Mouse (Mus musculus) activated CD4-positive, CD25-positive, alpha-beta regulatory T cell, adult 4 months (primary cell): ENCODE measurements around the gene Crygn. TPM values are rescaled to one million over a fixed set of nuclear protein-coding genes. Genes with fewer than 3 reads are reported as not detected.

Experiments used
- ATAC-seq: one replicate; pipeline ENCODE4 v1.8.0; 2017
- polyA plus RNA-seq, 2 experiments: library from polyadenylated mRNA; unstranded; fragments of 100-300 nt; shearing (Covaris generic); gene quantifications; one replicate each; pipeline ENCODE4 v1.2.1; 2017

Gene Crygn
- polyA plus RNA-seq, 2 experiments from 2014 or later, result 6.8 TPM; not detected in 1

DNA sequence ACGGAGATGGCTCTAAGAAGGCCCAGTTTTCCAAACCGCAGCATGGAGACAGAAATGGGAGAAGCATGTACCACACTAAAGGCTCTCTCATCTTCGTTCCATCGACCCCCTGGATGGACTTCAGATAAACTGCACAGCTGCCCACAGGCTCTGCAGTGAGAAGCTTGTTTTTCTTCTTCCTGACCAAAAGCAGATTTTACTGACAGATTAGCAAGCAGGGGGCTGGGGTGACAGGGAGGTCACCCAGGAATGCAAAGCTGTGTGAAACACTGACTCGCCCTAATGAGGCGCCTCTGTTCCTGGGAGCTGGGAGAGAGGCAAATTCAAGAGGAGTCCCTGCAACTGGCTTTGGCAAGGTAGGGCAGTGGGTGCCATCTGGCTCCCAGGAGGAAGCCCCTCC, 10.3 kb downstream of the Crygn start:
- ATAC-seq, result no peak

DNA sequence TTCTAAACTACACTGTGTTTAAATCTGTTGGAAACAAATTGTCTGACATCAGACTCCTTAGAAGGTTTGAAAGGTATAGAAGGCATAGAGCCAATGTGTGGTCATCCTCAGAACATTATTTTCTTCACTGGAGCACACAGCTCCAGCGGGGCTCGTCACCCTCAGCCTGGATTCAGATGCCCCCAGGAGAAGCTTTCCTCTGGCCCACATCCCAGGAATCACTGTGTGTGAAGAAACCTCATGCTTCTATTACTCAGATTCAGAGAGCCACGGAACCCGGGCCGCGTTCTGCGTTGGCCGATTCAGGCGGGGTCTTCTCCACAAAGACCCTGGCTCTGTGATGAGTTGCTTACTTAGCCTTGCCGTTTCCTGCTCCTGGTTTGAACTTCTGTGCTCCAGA, 13.9 kb downstream of the Crygn start:
- ATAC-seq, result no peak

DNA sequence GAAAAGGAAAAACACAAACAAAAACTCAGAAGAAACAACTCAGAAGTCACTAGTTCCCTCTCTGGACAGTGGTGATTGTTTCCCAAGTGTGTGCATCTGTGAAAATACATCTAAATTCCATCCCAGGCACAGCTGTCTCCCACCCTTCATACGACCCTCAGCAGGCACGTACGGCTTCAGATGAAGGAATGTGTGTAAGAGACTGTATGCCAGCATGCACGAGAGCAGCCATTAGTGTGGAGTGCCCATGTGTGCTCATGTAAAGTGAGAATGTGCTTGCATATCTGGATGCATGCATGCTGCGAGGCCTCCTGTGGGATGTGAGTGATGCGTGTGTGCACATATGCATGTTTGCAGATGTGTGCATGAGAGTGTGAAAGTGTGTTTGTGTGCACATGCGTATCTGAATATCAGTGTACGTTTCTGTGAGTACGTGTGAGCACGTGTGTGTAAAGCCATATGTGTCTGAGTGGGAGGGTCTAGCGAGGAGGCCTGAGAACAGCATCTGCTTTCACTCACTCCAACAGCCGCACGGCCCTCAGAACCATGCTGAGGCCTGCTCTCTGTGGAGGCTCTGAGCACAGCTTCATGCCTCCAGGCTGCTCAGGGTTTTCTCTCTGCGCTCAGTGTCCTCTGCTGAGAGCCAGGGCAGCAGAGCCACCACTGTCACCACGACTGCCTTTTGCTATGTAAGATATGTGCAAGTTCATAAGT, 16.5 kb downstream of the Crygn start:
- ATAC-seq, result no peak

DNA sequence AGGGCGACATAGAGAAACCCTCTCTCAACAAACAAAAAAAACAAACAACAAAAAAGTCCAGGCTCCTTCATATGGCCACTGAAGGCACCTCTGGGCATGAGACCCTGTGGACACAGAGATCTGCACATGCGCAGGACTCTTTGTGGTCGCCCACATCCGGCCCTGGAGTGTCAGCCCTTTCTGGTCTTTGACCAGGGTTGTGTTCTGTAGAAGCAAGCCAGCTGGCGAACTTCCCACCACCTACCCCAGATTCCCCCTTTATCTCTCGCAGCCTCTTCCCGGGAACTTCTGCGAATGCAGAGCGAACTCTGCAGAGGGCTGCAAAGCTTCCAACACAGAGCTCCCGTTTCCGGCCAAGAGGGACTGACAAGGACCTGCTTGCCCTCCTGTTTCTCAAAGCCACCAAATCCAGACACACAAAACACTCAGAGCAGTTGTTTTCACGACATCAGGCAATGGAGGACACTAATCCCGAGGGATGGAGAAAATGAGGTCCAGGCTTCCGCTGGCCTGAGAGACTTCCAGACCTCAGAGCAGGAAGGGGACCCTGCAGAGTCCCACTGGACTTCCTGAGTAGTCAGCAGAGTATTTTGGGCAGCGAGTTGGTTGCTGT, 18.6 kb downstream of the Crygn start:
- peak; percentile 46 for ATAC-seq

DNA sequence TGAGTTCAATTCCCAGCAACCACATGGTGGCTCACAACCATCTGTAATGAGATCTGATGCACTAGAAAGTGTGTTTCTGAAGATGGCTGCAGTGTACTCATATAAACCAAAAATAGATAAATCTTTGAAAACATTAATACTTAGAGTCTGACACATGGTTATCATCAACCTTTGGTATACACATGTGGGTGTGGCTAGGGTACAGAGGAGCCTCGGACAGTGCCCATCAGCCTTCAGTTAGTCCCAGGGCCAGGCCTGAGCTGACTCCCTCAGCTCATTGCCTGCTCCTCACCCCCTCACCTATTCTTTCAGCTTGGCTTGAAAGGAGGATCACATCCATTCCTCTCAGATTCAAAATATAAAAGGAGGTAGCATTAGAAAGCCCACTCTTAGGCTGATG, 19.3 kb downstream of the Crygn start:
- ATAC-seq, result no peak

DNA sequence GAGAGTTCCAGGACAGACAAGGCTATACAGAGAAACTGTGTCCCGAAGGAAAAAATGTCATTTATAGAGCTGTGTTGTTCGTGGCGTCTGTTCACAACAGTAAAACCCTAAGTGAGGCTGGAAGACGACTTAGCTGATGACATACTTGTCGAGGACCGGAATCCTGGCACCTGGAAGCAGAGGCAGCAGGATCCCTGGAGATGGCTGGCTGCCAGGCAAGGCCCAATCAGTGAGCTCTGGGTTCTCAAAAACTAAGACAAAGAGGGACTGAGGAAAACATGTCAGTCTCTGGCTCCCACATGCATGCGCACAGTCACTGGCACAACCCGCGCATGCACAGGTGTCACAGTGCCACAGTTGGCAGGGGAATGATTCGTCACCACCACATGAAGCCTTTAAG, 20.2 kb downstream of the Crygn start:
- ATAC-seq, result no peak

DNA sequence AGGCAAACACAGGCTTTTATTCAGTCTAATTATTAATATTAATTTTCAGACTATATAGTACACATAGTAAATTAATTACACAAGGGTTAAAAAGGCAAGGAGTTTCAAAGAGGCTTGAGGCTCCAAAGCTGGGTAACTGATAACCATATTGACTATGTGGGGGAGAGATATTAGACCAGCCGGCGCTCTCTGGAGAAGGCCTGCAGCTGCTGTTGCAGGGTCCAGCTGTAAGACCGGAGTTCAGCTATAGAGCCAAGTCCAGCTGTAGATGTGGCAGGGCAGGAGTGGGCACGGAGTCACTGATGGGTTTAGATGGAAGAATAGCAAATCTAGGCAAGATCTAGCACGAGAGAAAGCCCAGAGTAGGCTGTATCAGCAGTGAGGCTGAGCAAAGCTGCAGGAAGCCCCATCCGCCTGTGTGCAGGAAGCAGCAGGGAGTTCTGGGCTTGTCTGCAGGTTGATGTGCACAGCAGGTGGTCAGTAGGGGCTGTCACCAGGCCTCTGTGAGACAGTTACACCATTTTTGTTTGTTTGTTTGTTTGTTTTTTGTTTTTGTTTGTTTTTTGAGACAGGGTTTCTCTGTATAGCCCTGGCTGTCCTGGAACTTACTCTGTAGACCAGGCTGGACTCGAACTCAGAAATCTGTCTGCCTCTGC, 23.9 kb downstream of the Crygn start:
- ATAC-seq, result no peak

DNA sequence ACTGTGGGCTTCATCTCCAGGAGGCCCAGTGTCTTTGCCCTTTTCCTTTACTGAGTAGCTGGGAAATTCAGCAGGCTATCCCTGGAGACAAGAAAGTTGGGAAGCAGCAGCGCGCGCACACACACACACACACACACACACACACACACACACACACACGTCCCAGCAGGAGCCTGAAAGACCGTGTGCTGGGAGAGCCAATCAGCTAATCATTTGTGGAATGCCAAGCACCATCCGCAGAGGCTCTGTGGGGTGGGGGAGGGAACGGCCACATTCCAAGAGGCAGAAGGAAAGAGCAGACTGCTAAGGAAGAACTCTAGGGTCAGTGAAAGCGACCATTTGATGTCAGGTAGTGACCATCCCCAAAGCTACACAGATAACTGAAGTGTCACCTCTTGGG, 24.7 kb downstream of the Crygn start:
- ATAC-seq, result no peak

DNA sequence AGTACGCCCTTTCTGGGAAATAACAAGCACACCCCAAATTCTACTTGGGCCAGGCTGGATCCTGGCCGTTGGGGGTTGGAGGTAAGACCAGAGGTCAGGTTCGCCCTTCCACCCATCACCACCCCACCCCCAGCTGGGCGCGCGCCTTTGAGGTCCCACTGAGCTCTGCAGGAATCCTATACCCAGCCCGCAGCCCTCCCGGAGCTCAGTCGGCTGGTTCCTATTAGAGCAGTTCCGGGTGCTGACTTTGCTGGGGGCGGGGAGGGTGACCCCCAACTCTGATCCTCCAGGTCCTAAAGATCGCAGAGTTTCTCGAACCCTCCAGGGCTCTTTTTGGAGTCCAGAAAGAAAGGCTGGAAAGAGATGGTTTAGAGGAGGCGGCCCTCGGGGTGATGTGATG, 26.8 kb downstream of the Crygn start:
- ATAC-seq, result no peak

DNA sequence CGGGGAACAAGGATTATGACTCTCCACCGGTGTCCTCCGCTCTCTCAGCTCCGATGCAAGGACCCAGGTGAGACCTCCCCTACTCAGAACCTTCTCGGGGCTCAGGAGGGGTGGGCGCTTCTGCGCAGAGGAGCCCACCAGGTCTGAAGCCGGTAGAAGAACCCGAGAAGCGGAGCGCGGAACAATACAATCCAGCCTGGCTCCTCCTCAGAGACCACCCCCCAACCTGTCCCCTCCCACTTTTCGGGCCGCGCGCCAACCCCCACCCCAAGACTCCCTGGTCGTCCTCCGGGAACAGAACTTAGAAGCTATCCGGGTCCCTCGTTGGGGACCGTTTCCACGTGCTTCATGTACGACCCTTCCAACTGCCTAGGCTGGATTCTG, 27.3 kb downstream of the Crygn start, which contains the start of gene Wdr86:
Gene Wdr86 (minus strand): TSS at position 240 of the 384 bp plus-strand sequence.
- ATAC-seq, result no peak

DNA sequence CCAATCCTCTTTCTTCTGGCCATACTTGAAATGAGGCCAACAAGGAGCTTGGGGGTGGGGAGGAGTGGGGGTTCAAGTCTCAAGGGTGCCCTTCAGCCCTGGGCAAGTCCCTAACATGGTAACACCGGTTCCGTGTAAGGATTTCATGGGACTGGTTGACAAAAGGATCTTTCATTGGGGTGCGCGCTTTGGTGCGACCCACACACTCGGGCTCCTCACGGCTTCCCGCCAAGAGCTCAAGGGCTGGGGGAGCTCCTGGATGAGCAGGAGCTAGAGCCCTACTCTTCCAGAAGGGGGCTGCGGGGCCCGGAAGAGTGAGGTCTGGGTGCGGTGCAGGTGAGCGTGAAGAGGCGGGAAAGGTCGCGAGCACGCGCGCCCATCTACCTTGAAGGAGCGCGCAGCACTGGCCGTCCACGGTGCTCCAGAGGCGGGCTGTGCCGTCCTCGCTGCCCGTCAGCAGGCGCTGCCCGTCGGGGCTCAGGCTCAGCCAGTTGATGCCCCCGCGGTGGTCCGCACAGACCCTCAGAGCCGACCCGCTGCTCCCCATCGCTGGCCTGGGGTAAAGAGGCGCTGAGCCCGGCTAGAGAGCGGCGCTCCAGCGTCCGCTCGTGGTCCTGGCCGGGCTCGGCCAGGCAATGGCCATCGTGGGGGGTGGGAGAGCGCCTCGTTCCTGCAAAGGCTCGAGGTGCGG, 27.9 kb downstream of the Crygn start:
- ATAC-seq, result no peak

DNA sequence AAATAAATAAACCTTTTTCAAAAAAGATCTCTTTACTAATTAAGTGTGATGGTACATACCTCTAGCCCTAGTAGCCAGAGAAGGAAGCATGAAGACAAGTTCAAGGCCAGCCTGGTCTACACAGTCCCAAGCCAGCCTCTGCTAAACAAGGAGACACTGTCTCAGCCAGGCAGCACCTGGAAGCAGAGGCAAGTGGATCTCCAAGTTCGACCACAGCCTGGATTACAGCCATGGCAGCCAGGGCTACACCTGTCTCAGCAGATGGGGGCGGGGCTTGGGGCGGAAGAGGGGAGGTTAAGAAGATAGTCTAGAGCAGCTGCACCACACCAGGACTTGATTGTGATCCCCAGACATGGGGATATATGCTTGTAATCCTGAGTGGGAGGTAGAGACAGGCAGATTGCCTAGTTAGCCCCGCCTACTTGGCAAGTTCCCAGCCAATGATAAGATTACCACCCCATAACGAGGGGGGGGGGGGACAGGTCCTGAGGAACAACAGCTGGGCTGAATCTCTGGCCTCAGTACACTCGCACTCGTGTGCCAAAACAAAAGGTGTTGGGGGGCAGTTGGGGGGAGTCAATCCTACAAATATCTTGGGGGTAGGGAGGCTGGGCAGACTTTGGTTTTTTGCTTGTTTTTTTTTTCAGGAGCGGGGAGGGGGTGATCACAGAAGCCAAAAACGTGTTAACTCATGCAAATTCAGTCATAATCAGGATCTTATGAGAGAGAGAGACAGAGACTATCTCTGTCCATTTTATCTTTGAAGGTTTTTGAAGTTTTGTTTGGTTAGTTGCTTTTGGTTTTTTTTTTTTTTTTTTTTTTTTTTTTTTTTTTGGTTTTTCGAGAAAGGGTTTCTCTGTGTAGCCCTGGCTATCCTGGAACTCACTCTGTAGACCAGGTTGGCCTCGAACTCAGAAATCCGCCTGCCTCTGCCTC, 30.6 kb downstream of the Crygn start:
- ATAC-seq, result no peak

DNA sequence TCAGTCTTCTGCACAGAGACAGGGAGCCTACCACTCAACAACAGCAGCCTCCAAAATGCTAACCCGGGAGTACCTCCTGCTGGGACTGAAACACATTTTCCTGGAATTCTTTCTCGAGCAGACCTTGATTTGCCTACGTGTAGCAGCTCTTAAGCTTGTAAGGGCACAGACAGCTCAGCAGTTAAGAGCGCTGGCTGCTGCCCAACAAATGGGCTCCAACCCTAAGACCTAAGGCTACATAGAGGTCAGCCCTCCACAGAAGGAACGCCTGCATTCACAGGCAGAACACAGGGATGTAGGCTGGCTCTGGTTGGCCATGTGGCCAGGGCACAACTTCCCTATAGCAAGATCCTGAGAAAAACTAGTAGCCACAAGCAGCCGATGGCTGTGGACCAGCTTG, 31.9 kb downstream of the Crygn start:
- no peak for ATAC-seq

DNA sequence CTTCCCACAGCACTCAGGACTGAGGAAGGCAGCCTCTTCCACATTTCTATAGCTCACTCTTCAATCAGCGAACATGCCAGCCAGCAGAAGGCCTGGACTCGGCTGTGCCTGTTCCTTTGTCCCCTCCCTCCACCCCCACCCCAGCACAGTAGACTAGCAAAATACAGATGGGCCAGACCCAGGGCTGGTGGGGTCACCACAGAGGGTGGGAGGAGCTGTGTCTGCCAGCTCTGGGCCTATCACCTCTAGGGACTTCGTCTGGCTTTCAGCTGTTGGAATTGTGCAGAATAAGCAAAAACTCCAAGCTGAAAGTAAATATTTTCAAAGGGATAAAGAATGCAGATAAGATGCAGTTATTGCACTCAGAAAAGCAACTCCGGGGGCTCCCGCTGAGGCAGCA, 33.0 kb downstream of the Crygn start:
- no peak for ATAC-seq

DNA sequence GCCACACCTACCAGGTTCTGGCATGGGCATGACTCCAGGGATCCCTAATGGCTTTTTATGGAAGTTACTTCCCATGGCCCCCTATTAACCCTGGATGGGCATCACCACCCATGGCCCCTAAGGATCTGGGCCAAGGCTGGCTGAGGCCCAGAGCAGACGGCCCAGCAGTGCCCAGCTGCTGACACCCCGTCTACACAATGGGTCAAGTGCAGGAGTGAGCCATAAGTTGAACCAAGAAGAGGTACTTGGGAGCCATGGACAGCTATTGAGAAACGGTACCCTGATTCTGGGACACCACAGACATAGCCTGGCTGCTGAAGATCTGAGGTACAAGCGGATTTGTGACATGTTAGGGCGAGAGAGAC, 33.6 kb downstream of the Crygn start:
- ATAC-seq, result no peak

DNA sequence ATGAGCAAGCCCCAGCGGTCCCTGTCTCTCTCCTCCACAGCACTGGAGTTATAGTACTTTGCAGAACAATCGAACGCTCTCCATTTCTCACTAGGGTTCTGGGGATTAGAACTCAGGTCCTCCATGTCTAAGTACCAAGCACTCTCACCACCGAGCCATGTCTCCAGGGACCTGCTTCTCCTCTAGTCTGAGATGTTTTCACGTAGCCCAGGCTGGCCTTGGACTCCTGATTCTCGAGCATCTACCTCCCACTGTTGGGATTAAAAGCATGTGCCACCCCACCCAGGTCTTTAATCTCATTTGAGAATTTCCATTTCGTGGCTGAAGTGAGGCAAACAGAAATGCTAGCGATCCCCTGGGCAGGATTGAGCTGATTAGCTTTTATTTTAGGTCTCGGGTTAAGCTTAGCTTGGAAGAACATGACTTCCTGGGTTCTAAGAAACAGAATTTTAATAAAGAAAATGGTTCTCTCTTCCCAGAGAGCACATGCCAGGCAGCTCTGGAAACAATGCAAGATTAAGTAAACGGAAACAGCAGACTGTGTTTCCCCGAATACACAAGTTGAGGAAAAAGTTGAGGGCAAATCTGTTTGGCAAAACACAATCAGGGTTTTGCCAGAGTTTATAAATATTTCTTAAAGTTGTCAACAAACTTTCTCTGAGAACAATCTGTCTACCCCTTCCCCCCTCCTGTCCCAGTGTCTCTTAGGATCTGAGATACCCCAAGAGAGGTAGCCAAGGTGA, 34.1 kb downstream of the Crygn start:
- no peak for ATAC-seq

DNA sequence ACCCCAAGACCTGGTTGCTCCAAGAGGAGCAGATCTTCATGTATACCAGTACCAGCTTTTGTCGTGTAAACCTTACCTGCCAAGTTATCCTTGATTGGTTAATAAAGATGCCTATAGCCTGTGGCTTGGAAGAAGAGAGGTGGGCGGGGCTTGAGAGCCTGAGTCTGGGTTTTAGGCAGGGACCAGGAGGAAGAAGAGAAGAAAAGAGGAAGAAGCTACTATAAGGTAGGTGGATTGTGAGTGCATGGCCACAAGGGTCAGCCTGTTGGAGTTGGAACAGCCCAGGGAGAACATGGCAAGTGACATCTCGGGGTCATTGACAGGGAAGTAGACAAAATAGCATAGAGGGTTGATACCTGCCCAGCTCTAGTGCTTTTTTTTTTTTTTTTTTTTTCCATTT, 38.0 kb downstream of the Crygn start:
- ATAC-seq, result no peak

DNA sequence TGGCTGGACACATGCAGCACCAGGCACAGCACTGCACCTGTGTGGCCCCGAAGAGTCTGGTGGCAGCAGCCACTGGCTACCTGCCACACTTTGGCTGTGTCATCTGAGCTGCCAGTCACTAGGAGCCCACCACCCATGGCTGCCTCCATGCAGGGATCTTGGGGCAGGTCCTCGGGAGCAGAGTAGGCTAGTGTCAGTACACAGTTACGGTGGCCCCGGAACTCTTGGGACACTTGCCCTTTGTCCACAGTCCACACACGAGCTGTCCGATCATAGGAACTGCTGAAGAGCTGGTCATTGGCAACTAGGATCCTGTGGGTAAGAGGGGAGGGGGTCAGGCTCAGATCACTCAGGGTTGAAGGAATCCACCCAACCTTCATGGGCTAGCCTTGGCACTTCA, 39.7 kb downstream of the Crygn start:
- ATAC-seq, result no peak

DNA sequence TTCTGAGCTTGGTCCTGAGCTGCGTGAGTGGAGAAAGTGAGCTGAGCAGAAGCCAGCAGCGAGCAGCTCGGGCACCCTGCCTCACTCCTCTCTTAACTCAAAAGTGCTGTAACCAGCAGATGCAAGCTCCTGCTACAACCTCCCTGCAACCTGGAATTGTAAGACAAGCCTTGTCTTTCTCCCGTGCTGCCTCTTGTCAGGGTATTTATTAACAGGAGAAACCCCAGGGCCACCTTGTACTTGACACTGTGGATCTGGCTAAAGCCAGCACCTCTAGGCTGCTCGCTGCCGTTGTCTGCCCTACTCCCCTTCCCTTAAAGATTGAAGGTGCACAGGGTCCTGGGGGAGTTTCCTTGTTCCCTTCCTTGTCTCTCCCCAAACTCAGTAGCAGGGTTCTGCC, 43.8 kb downstream of the Crygn start:
- ATAC-seq, result no peak

DNA sequence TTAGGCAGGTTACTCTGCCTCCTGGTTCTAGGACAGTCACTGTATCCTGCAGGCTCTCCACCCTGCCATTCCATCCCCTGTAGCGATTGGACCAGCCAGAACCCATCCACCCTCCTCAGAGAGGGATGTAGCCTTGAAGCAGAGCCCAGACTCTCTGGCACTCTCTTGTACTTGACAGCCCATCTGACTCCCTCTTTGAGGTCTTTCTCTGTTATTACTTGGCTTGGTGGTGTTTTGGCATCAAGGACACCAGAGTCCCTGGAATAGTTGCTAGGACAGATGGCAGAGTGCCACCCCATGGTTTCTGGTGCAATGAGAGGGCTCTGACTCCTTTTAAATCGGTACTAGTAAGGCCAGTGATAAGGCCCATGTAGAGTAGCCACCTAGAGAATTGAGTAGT, 44.6 kb downstream of the Crygn start:
- no peak for ATAC-seq

DNA sequence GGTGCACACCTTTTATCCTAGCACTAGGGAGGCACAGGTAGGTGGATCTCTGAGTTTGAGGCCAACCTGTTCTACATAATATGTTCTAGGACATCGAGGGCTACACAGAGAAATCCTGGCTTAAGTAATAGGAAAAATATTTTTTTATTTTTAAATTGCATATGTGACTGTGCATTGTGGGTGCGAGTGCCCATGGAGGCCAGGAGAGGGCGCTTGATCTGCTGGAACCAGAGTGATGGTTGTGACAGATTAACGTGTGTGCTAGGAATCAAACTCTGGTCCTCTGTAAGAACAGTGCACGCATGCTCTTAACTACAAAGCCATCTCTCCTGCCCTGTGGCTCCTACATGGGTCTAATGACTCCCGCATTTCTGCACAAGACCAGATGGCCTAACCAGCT, 46.2 kb downstream of the Crygn start:
- ATAC-seq, result no peak

DNA sequence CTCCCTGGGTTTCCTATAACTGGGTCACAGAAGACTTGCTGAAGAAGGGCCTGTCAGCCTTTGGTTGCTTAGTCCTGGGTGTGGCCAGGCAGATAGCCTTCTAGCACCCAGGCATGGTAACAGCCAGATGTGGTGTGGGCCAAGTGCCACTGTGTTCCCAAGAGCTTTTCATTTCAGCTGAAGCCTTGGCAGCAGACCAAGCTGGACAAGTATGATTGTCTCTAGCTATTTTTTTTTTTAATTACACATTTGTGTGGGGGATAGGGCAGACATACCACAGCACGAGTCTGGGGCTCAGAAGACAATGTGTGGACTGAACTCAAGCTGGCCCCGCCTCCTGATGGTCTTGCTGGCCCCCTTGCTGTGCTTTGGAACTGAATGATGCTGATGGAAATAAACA, 47.8 kb downstream of the Crygn start:
- no peak for ATAC-seq
